Mouse (Mus musculus) liver, embryonic 11.5 days (tissue): ENCODE measurements around the gene Pafah1b2. TPM values are rescaled to one million over a fixed set of nuclear protein-coding genes. Genes with fewer than 3 reads are reported as not detected.

Experiments used
- ATAC-seq: fragments of 200-750 bp; cut with Nextera tagmentation; replicated peaks from 2 replicates; pipeline ENCODE4 v1.8.0; 2017; ENCODE audit warnings: moderate number of reproducible peaks, mild to moderate bottlenecking, moderate TSS enrichment, moderate library complexity; ENCODE audit not compliant: low FRiP score
- DNase-seq: peaks from one replicate; pipeline ENCODE4 v3.0.0-alpha.2; 2017; ENCODE audit warnings: low spot score
- H3K27ac ChIP-seq: fragments of 300-500 bp; sonication (generic); 2 replicates; pipeline ENCODE4 v1.5.1; 2014; ENCODE audit warnings: mild to moderate bottlenecking, low read depth, low read length, control low read depth
- H3K27me3 ChIP-seq: fragments of 300-500 bp; sonication (generic); replicated peaks from 2 replicates; pipeline ENCODE4 v1.6.1; 2014; ENCODE audit warnings: low read length, mixed read lengths; ENCODE audit not compliant: control insufficient read depth, insufficient read depth
- H3K36me3 ChIP-seq: fragments of 300-500 bp; sonication (generic); 2 replicates; pipeline ENCODE4 v1.6.1; 2014; ENCODE audit warnings: mild to moderate bottlenecking, low read length, moderate library complexity, mixed read lengths; ENCODE audit not compliant: control insufficient read depth, insufficient read depth
- H3K4me1 ChIP-seq: fragments of 300-500 bp; sonication (generic); replicated peaks from 2 replicates; pipeline ENCODE4 v1.6.1; 2014; ENCODE audit warnings: low read length, mixed read lengths; ENCODE audit not compliant: control insufficient read depth, insufficient read depth
- H3K4me2 ChIP-seq: fragments of 300-500 bp; sonication (generic); 2 replicates; pipeline ENCODE4 v1.6.1; 2014; ENCODE audit warnings: mild to moderate bottlenecking, control low read depth, moderate library complexity
- H3K4me3 ChIP-seq: fragments of 300-500 bp; sonication (generic); 2 replicates; pipeline ENCODE4 v1.5.1; 2014; ENCODE audit warnings: low read depth, low read length, control low read depth
- H3K9ac ChIP-seq: fragments of 300-500 bp; sonication (generic); 2 replicates; pipeline ENCODE4 v1.6.1; 2014; ENCODE audit warnings: low read depth, low read length, control low read depth
- H3K9me3 ChIP-seq: fragments of 300-500 bp; sonication (generic); 2 replicates; pipeline ENCODE4 v1.6.1; 2016; ENCODE audit warnings: low read length, inconsistent platforms, mixed read lengths; ENCODE audit not compliant: control insufficient read depth
- whole genome bisulfite sequencing: fragments of 180-500 bp; shearing (Covaris S2); extraction: QIAGEN DNeasy Blood & Tissue Kit; methylation state at CpG from one replicate; pipeline ENCODE4 v1.1.7; 2014; 5-methylcytosine and 5-hydroxymethylcytosine counted together
- polyA plus RNA-seq: library from polyadenylated mRNA; unstranded; fragments of >200 nt; fragmentation: Nextera tagmentation; extraction: Ambion mirVana; gene quantifications from 2 replicates; pipeline ENCODE4 v1.2.1, GENCODE M21; 2014

The Pafah1b2 gene
- polyA plus RNA-seq, 1 experiment from 2014 or later: 137 TPM

GRCm38 (mm10) chr9:46015831-46016230 lies 3.3 kb upstream of the Pafah1b2 start:
- no peak overlapping the region for H3K27ac ChIP-seq
- peak overlapping the region; percentile 95 for H3K4me2 ChIP-seq
- H3K36me3 ChIP-seq: peaks cover 3% of the 10 kb centered on the region; the same call in 1 of the 2 replicates
- H3K9me3 ChIP-seq: no peaks in the 10 kb centered on the region
- H3K4me1 ChIP-seq: peaks cover 38% of the 10 kb centered on the region
- H3K27me3 ChIP-seq: no peaks in the 10 kb centered on the region
- DNase-seq: no peak
- no peak overlapping the region for H3K4me3 ChIP-seq
- no peak overlapping the region for H3K9ac ChIP-seq
- ATAC-seq: no peak
- 48% methylated on average over 9 of the region's 9 CpGs for WGBS

GRCm38 (mm10) chr9:46015081-46015551 lies 2.6 kb upstream of the Pafah1b2 start:
- DNase-seq (peak; percentile 40), ATAC-seq (no peak)
- Histone ChIP-seq H3K36me3 (peaks cover 3% of the 10 kb centered on the region; the same call in 1 of the 2 replicates), H3K27ac (peak overlapping the region; percentile 70), H3K9me3 (no peaks in the 10 kb centered on the region), H3K4me3 (peak overlapping the region; percentile 98; the same call in 1 of the 2 replicates), H3K4me1 (peaks cover 38% of the 10 kb centered on the region), H3K4me2 (peak overlapping the region; percentile 95), H3K27me3 (no peaks in the 10 kb centered on the region), H3K9ac (peak overlapping the region; percentile 34)
- whole genome bisulfite sequencing: 27% methylated on average over 8 of the region's 8 CpGs

GRCm38 (mm10) chr9:46014251-46014681 lies 1.8 kb upstream of the Pafah1b2 start:
- peaks cover 40% of the 10 kb centered on the region for H3K4me1 ChIP-seq

GRCm38 (mm10) chr9:46013616-46014015 lies 1.1 kb upstream of the Pafah1b2 start:
- no peaks in the 10 kb centered on the region for H3K36me3 ChIP-seq
- DNase-seq: no peak
- H3K4me1 ChIP-seq: peaks cover 41% of the 10 kb centered on the region
- ATAC-seq: no peak
- 0% methylated on average over 5 of the region's 5 CpGs for WGBS
- H3K9ac ChIP-seq: peak overlapping the region; percentile 95
- peak overlapping the region; percentile 95 for H3K4me2 ChIP-seq
- H3K4me3 ChIP-seq: peak overlapping the region; percentile 98
- H3K9me3 ChIP-seq: no peaks in the 10 kb centered on the region
- no peaks in the 10 kb centered on the region for H3K27me3 ChIP-seq
- H3K27ac ChIP-seq: peak overlapping the region; percentile 89

More at GRCm38 (mm10) chr9:46014251-46014681, 1.8 kb upstream of the Pafah1b2 start:
- Histone ChIP-seq H3K36me3 (peaks cover 3% of the 10 kb centered on the region; the same call in 1 of the 2 replicates), H3K27ac (peak overlapping the region; percentile 89), H3K27me3 (no peaks in the 10 kb centered on the region), H3K9ac (peak overlapping the region; percentile 95), H3K4me2 (peak overlapping the region; percentile 95), H3K9me3 (no peaks in the 10 kb centered on the region), H3K4me3 (peak overlapping the region; percentile 98)
- peak; percentile 47 for ATAC-seq
- peak; percentile 57 for DNase-seq
- WGBS: under 1% methylated on average over 10 of the region's 10 CpGs

- peak overlapping the region; percentile 95 for H3K9ac ChIP-seq
- H3K4me1 ChIP-seq: peaks cover 41% of the 10 kb centered on the region
- DNase-seq (peak; percentile 61), ATAC-seq (peak; percentile 44)
- WGBS: under 1% methylated on average over 45 of the region's 46 CpGs
- no peaks in the 10 kb centered on the region for H3K9me3 ChIP-seq
- peak overlapping the region; percentile 89 for H3K27ac ChIP-seq
- peak overlapping the region; percentile 98 for H3K4me3 ChIP-seq
- H3K27me3 ChIP-seq: no peaks in the 10 kb centered on the region
- H3K4me2 ChIP-seq: peak overlapping the region; percentile 95
- H3K36me3 ChIP-seq: no peaks in the 10 kb centered on the region
Observed at GRCm38 (mm10) chr9:46013009-46013586, 608 bp upstream of the Pafah1b2 start.

- DNase-seq (no peak), ATAC-seq (no peak)
- Histone ChIP-seq H3K36me3 (no peaks in the 10 kb centered on the region), H3K4me3 (no peak overlapping the region), H3K4me1 (peaks cover 34% of the 10 kb centered on the region), H3K27ac (no peak overlapping the region), H3K9ac (no peak overlapping the region), H3K9me3 (no peaks in the 10 kb centered on the region), H3K4me2 (peak overlapping the region; percentile 95), H3K27me3 (no peaks in the 10 kb centered on the region)
- WGBS: 38% methylated on average over 3 of the region's 3 CpGs
Observed at GRCm38 (mm10) chr9:46011094-46011970, 1.2 kb downstream of the Pafah1b2 start.

- H3K36me3 ChIP-seq: no peaks in the 10 kb centered on the region
- H3K27ac ChIP-seq: no peak overlapping the region
- H3K9me3 ChIP-seq: no peaks in the 10 kb centered on the region
- H3K9ac ChIP-seq: no peak overlapping the region
- H3K27me3 ChIP-seq: no peaks in the 10 kb centered on the region
- H3K4me3 ChIP-seq: no peak overlapping the region
- WGBS: 15% methylated on average over 1 of the region's 1 CpGs
- peaks cover 20% of the 10 kb centered on the region for H3K4me1 ChIP-seq
- no peak overlapping the region for H3K4me2 ChIP-seq
- ATAC-seq: no peak
- no peak for DNase-seq
Observed at GRCm38 (mm10) chr9:46009669-46009983, 2.9 kb downstream of the Pafah1b2 start.

GRCm38 (mm10) chr9:46008931-46009668 lies 3.4 kb downstream of the Pafah1b2 start:
- Histone ChIP-seq H3K27me3 (no peaks in the 10 kb centered on the region), H3K27ac (no peak overlapping the region), H3K4me2 (no peak overlapping the region), H3K4me1 (peaks cover 14% of the 10 kb centered on the region), H3K4me3 (no peak overlapping the region), H3K36me3 (no peaks in the 10 kb centered on the region), H3K9me3 (no peaks in the 10 kb centered on the region), H3K9ac (no peak overlapping the region)
- ATAC-seq (no peak), DNase-seq (no peak)
- WGBS: 58% methylated on average over 6 of the region's 7 CpGs
